Mouse (Mus musculus): ENCODE measurements around the gene Olfr1274-ps. TPM values are rescaled to one million over a fixed set of nuclear protein-coding genes. Genes with fewer than 3 reads are reported as not detected.
"Not testable (repeated sequence)": the region's sequence is repeated elsewhere in the genome, so short reads cannot be mapped to it uniquely, and the experiment has no call there.

Gene Olfr1274-ps
- polyA plus RNA-seq (2012; ENCODE audit: insufficient read depth, low replicate concordance), result not detected in 2 replicates

DNA sequence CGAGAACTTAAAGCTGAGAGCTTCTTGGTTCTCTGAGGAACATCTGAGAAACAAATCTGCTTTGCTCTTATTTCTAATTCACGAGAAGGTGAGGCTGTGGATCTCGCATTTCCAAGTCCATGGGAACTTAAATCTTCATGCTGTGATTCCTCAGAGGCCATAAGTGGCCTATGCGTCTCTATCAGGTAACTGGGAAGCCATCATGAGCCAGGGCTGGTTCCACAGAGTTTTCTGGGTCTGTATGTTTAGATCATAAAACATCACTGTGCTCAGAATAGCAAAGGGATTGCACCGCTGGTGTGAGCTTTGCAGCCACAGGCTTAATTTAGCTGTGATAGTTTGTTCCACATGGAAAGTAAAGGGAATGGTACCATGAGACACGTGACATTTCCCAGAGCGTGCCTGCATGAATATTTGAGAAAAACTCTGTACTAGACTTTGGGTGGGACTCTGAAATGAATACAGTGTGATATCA is at the start of gene Olfr1274-ps:
Gene Olfr1274-ps (plus strand): TSS at position 51 of the 475 bp plus-strand sequence.
- not testable (repeated sequence) for H3K4me1 ChIP-seq; H3K27me3 ChIP-seq (replicated peaks); H3K36me3 ChIP-seq (replicated peaks; ENCODE audit: low read length); H3K4me3 ChIP-seq (replicated peaks); H3K9me3 ChIP-seq

DNA sequence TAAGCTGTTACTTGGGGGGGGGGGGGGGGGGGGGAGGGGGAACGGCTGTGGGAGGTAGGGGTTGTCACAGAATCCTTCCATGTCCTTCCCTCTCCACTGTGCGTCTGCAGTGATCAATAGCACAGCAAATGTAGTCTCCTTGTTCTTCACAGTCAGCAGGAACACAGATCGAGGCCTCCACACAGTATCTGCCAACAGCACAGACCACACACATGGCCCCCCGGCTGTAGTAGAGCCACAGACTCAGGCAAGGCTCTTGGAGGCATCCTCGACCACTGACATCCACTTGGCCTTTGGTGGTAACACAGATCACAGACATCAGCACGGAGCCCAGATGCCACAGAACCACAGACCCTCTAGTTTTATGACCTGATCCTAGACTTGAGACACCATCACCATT is 47.4 kb upstream of the Olfr1274-ps start:
- not testable (repeated sequence) for H3K9me3 ChIP-seq; H3K36me3 ChIP-seq (replicated peaks; ENCODE audit: low read length); H3K4me1 ChIP-seq; H3K27me3 ChIP-seq (replicated peaks); H3K4me3 ChIP-seq (replicated peaks)

GRCm38 (mm10) chr2:90351540-90351939 is 46.9 kb upstream of the Olfr1274-ps start:
- not testable (repeated sequence) for H3K9me3 ChIP-seq; H3K36me3 ChIP-seq (replicated peaks; ENCODE audit: low read length); H3K4me1 ChIP-seq; H3K27me3 ChIP-seq (replicated peaks); H3K4me3 ChIP-seq (replicated peaks)

DNA sequence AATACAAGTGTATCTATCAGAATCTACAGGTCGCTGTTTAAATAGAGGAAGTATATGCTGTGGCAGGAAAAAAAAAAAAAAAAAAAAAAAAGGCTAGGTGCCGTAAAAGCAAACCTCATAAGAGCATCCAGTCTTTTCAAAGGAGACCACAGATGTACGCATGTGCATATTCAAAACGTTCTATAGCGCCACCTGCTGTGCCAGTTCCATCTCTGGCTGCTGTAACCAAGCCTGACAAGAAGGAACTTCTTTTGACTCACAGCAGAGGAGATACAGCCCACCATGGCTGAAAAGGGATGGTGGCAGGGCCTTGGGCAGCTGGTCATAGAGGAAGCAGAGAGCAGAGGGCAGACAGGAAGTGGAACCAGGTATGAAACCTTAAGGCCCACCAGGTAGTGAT is 39.3 kb upstream of the Olfr1274-ps start:
- H3K4me1 ChIP-seq; H3K36me3 ChIP-seq (replicated peaks; ENCODE audit: low read length); H3K9me3 ChIP-seq; H3K27me3 ChIP-seq (replicated peaks); H3K4me3 ChIP-seq (replicated peaks): not testable (repeated sequence)

DNA sequence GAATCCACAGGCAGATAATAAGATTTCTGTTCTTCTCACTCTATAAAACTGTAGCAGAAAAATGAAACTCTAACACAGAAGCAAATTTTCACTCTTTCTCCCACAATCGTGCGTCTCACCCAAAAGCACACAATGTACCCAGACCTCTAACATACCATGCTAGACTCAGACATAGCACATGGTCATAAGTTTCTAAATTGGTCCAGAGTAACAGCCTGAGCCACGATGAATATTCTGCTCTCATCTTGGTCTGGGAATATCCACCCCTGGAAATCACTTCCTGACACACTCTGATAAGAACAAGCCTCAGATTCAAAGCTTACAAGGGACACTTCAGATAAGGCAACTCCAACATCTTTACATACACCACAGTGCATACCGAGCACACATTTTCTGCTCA is 38.3 kb upstream of the Olfr1274-ps start:
- H3K4me3 ChIP-seq (replicated peaks); H3K4me1 ChIP-seq; H3K36me3 ChIP-seq (replicated peaks; ENCODE audit: low read length); H3K9me3 ChIP-seq; H3K27me3 ChIP-seq (replicated peaks): not testable (repeated sequence)

DNA sequence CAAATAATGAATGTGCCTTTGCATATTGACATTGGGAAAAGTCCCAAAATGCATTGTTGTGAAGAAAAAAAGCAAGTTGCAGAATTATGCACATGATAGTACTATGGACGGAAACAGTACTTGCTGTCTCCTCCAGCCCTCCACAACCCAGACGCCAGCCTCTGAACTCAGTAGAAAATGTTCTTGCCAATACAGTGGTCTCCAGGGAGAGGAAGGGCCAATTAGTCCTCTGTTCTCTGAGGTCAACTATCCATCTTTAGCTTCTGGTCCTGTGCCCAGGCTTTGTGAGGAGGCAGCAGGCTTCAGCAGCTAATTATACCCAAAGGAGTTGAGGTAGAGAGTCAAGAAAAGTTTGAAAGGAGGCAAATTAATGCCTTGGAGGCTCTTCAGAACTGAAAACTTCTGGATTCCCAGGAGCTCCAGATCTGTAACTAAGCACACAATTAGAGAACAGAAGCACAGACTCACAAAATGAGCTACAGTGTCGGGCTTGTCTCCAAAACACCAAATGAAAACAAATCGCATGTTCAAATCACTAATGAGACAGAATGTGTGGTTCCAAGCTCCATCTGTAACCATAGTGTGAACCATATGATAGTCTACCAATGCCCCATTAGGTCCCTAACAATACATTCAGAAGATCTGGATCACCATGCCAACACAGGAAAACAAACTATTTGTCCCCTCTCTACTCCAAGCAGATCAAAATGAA is 15.8 kb downstream of the Olfr1274-ps start:
- not testable (repeated sequence) for H3K36me3 ChIP-seq (replicated peaks; ENCODE audit: low read length); H3K27me3 ChIP-seq (replicated peaks); H3K9me3 ChIP-seq; H3K4me1 ChIP-seq; H3K4me3 ChIP-seq (replicated peaks)

- not testable (repeated sequence) for H3K4me1 ChIP-seq; H3K36me3 ChIP-seq (replicated peaks; ENCODE audit: low read length); H3K9me3 ChIP-seq; H3K4me3 ChIP-seq (replicated peaks); H3K27me3 ChIP-seq (replicated peaks)
Observed at GRCm38 (mm10) chr2:90422282-90422681, 23.8 kb downstream of the Olfr1274-ps start.

DNA sequence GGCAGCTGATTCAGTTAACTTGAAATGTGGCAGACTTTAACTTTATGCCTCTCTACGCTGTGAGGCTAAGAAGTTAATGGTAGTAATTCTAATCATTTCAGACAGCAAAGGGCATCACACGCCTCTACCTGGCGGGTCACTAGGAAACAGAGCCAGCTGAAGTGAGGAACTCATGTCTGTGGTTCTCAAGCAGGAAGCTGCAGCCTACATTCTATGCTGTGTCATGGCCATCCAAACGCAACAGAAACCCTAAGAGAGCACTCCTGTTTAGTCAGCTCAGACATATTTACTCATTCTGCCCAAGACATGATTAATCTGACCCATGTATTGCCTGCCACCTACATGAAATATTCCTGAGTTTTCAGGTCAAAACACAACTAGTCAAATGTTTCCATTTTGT is 26.5 kb downstream of the Olfr1274-ps start:
- not testable (repeated sequence) for H3K4me3 ChIP-seq (replicated peaks); H3K36me3 ChIP-seq (replicated peaks; ENCODE audit: low read length); H3K4me1 ChIP-seq; H3K27me3 ChIP-seq (replicated peaks); H3K9me3 ChIP-seq

GRCm38 (mm10) chr2:90428988-90429717 is 30.7 kb downstream of the Olfr1274-ps start:
- H3K27me3 ChIP-seq (replicated peaks); H3K36me3 ChIP-seq (replicated peaks; ENCODE audit: low read length); H3K4me1 ChIP-seq; H3K4me3 ChIP-seq (replicated peaks); H3K9me3 ChIP-seq: not testable (repeated sequence)

GRCm38 (mm10) chr2:90429782-90430181 is 31.3 kb downstream of the Olfr1274-ps start:
- not testable (repeated sequence) for H3K4me3 ChIP-seq (replicated peaks); H3K36me3 ChIP-seq (replicated peaks; ENCODE audit: low read length); H3K27me3 ChIP-seq (replicated peaks)

GRCm38 (mm10) chr2:90437453-90437852 is 39.0 kb downstream of the Olfr1274-ps start:
- not testable (repeated sequence) for H3K27me3 ChIP-seq (replicated peaks); H3K9me3 ChIP-seq; H3K4me1 ChIP-seq; H3K4me3 ChIP-seq (replicated peaks)
- peaks cover 10% of the 10 kb centered on the region for H3K36me3 ChIP-seq (replicated peaks; ENCODE audit: low read length)

More at GRCm38 (mm10) chr2:90429782-90430181, 31.3 kb downstream of the Olfr1274-ps start:
- not testable (repeated sequence) for H3K9me3 ChIP-seq, H3K4me1 ChIP-seq

GRCm38 (mm10) chr2:90440169-90440568 is 41.7 kb downstream of the Olfr1274-ps start:
- H3K36me3 ChIP-seq (replicated peaks; ENCODE audit: low read length), result peaks cover 15% of the 10 kb centered on the region
- H3K4me1 ChIP-seq, H3K9me3 ChIP-seq: not testable (repeated sequence)

DNA sequence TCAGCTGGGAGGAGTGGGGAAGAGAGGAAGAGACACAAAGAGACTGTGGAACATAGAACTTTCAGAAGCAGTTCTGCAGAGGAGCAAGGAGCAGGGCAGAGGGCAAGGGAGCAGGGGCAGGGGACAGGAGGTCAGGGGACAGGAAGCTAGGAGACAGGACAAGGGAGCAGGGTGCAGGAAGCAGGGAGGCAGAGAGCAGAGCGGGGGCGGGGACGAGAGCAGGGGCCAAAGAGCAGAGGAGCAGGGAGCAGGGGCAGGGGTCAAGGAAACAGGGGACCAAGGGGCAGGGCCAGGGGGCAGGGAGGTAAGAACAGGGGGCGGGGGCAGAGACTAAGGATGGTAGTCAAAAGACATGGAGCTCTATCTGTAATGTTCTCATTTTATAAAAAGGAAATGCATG is 43.3 kb downstream of the Olfr1274-ps start:
- H3K4me1 ChIP-seq; H3K9me3 ChIP-seq; H3K4me3 ChIP-seq (replicated peaks); H3K27me3 ChIP-seq (replicated peaks): not testable (repeated sequence)
- H3K36me3 ChIP-seq (replicated peaks; ENCODE audit: low read length), result peaks cover 18% of the 10 kb centered on the region

More at GRCm38 (mm10) chr2:90440169-90440568, 41.7 kb downstream of the Olfr1274-ps start:
- not testable (repeated sequence) for H3K4me3 ChIP-seq (replicated peaks); H3K27me3 ChIP-seq (replicated peaks)
